Mouse (Mus musculus): ENCODE data around the gene Set.

Set gene

DNA sequence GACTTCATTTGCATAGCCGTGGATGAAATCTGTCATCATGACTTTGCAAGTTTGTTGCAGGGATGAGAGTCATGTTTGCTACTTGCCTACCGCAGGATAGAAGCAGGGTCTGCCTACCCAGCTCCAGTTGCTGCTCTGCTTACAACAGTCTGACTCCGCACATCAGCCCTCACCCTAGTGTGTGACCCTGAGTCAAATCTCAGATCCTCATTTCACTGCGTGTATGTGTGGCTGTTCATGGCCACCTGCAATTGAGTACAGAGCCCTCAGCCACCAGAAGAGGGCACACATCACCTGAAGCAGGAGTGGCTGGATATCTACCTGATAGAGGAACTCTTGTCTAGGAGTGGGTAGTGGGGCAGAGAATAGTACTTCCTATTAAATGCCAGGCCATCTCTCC lies 30.1 kb downstream of the Set start:
- DNase-seq (ENCODE audit: extremely low spot score, low read depth, low spot score): no peak

DNA sequence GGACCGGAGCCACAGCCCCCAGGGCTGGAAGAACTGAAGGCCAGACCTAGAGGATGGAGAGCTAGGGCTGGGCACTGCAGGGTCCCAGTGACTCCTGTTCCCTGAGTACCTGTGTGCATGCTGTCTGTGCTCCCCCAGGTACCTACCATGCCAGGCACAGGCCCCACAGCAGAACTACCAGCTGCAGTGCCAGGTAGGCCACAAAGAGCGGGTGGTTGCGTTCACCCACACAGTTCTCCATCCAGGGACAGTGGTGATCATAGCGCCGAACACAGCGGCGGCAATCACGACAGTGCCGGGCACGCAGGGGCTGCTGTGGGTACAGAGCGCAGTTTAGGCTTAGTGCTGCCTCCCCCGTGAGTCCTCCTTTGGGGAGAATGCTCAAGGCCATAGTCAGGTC lies 34.3 kb downstream of the Set start:
- DNase-seq (ENCODE audit: extremely low spot score, low read depth, low spot score): no peak

DNA sequence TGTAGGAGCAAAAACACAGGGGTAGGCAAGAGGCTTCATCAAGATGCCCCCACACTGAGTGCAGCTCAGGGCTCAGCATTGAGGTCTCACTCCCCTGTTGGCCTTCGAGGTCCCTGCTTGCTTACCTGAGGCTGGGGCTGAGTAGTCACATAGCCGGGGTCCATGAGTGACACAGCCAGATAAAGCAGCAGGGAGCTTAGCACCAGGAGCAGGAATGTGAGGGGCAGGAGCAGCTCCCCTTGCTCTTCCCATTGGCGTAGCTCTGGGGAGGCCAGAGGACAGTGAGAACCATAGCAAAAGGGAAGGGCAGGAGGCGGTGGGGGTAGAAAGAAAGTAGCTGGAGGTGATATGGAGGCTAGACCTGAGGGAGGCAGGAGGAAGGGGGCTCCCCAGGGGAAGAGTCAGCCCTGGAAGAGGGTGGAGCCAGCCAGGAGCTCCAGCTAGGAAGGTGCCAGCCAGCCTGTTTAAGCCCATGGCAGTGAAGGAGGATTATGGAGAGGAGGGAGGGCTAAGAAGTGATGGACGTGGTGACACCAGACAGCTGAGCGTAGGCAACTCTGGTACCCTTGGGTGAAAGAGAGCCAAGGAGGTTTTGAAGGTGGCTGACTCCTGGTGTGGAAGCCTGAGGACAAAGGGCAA lies 35.2 kb downstream of the Set start:
- no peak for DNase-seq (ENCODE audit: extremely low spot score, low read depth, low spot score)

DNA sequence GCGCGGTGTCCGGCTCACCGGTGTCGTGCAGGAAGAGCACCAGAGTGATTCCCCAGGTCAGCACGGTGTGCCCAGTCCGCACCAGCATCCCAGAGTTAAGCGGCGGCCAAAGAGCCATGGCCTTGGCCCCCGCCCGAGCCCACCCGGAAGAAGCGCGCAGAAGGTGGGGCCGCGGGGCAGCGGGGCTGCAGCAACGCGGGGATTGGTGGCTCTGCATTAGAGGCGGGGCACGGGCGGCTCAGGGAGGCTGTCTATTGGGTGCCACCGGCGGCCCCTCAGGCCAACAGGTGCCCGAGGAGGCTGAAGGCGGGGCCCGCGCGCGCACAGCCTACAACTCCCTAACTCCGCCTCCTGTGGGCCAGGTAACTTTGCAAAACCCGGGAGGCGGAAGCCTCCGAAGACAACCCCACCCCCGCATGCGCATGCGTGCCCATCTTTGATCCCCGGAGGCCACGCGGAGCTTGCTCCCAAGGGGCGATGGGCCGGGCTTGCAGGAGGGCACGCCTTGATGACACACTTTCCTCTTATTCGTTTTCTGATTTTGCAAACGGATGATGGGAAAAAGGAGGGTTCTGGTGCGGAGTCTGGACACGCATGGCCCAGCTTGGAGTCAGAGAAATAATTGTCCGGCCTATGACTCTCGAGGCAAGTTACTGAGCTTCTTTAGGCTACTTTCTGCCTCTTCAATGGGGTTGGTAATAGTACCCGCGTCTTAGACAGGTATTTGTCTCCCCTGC lies 36.5 kb downstream of the Set start, which contains the start of gene Zdhhc12:
Zdhhc12 (minus strand) TSS at position 178 of the 737 bp plus-strand sequence.
- DNase-seq (ENCODE audit: extremely low spot score, low read depth, low spot score): peak; percentile 89

DNA sequence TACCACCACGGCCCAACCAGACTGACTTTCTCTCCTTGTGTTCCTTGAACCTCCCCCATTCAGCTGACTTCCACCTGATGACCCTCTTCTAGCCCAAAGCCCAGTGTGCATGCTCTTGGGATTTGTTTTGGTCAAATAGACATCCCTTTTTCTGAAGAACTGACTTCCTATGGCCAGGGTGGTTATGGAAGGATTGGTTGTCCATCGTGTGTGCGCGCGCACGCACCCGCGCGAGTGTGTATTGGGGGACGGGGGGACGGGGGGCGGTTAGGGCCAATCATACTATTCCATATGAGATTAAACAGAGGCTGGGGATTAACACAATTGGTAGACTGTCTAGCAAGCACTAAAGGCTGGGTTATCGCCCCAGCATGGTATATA lies 37.0 kb downstream of the Set start:
- no peak for DNase-seq (ENCODE audit: extremely low spot score, low read depth, low spot score)

DNA sequence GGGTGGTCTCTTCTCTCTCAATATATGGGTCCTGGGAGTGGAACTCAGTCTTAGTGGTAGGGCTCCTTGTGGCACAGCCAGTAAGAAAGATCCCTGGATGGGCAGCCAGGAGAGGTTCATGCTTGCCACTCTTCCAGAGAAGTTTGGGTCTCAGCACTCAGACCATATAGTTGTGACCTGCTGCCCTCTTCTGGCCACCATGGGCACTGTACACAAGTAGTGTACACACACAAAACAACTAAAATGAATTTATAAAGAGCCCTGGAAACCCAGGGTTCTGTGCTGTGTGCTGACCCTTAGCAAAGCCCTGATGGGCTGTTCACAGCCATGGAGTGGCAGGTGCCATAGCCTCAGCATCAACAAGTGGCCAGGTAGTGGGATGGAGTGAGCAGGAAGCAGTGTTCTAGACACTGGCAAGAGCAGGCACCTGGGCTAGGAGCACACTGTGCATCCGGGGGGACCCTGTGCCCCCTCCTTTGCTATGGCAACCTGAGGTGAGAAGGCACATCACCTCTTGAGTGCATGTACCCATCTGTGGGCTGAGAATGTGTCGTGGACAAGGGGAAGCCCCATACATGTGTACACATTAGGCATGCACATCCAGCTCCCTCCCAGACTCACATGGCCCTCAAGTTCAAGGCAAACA lies 38.8 kb downstream of the Set start:
- DNase-seq (ENCODE audit: extremely low spot score, low read depth, low spot score): no peak

DNA sequence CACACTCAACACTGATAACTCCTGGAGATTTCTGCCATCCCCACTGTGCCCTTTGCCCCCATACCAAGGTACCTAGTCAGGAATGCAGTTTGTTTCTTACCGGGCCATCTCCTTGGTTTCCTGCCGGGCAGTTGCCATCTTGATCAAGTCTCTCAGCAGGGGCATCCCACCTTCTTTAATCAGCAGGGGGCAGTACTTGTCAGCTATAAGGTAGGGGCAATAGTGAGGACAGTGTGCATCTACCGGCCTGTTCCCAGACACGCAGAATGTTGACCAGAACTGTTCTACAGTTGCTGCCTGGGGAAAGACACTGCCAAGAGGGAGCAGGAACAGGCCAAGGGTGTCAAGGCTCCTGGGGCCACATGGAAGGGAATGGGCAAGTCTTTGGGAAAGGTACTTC lies 43.0 kb downstream of the Set start:
- DNase-seq (ENCODE audit: extremely low spot score, low read depth, low spot score): no peak

DNA sequence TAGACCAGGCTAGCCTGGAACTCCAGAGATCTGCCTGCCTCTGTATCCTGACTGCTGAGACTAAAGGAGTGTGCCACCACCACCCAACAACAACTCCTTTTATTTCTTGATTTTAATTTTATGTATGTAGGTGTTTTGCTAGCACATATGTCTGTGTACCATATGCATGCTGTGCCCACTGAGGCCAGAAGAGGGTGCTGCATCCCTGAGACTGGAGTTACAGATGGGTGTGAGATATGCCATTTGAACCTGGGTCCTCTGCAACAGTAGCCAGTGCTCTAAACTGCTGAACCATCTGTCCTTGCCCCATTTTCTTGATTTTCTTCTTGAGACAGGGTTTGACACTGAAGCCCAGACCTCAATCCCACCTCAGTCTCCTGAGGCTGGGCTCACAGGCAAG lies 49.2 kb downstream of the Set start:
- no peak for DNase-seq (ENCODE audit: extremely low spot score, low read depth, low spot score)

DNA sequence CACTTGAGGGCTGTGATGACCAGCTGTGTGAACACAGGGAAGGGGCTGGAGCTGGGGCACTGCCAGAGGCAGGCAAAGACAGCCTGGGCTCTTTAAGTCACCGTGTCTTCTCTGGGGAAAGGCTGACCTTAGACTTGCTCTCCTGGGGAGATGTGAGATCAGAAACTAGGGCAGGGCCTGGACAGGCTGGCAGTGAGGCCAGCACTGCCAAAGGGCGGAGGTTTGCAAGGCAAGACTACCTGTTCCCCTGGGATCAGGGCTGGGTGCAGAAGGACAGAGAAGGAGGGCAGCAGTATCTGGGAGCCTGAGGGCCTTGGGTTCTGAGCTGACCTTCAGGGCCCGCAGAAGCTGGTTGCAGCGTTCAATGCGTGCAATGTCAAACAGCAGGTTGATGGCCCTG lies 50.5 kb downstream of the Set start:
- no peak for DNase-seq (ENCODE audit: extremely low spot score, low read depth, low spot score)

DNA sequence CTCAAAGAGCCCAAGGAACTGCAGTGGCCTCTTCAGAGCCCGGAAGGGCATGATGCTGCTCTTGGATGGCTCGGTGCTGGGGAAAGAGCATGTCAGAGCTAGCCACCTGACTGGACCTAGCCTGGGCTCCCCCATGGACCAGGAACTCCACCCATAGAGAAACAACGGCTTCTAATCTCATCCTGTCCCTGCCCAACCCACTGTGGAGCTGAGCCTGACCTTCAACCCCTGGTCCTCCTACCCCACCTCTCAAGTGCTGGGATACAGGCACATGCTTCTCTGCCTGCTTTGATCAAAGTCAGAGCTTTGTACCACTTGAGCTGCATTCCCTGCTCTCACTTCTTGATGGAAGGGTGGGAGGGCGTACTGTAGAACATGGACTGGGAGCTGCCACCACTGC lies 51.1 kb downstream of the Set start:
- DNase-seq (ENCODE audit: extremely low spot score, low read depth, low spot score): no peak

DNA sequence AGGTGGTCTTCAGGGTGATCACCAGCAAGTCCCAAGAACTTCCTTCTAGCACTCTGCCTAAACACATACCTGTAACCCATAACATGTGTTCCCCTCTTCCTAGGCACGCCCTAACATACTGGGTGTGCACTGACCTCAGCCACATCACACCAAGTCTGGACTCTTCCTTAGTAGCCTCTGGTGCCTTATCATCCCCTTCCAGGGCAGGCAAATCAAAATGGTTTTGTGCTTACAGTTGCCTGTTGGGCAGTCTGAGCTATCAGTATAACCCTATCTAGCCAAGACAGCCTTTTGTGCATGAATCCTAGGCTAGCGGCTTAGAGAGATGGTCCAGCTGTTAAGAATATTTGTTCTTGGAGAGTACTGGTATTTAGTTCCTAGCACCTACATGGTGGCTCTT lies 54.3 kb downstream of the Set start:
- no peak for DNase-seq (ENCODE audit: extremely low spot score, low read depth, low spot score)

DNA sequence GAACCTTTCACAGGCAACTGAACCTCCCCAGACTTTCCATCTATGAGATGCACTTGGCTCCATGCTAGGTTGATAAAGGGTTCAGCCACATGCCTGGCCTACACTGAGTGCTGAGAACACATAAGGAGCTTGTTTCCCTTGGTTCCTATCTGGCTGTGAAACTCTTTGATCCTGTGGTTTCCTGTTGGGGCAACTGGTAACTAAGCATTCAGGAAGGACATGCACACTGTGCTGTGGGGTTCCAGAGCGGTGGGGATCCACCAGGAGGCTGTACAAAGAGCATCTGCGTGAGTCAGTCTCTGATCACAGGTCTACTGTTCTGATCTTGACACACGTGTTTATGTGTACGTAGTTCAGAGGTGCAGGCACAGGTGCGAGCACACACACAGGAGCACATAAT lies 55.4 kb downstream of the Set start:
- DNase-seq (ENCODE audit: extremely low spot score, low read depth, low spot score): no peak

DNA sequence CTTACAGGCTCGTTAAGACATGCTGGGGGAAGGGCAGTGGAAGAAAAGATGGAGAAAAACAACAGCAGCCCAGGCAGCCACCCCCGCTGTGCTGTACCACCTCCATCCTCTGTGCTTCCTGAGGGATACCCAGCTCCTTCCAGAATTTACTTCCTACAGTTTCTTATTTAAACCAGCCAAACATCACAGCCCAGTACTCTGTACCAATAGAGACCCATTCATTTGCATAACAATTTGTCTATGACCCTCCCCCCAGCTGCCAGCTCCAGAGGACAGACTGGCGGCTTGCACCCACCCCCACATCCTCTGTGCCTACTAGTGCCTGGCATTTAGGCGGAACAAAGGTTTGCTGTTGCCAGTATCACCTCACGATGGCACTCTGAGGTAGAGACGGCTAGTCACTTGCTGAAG lies 62.5 kb downstream of the Set start:
- no peak for DNase-seq (ENCODE audit: extremely low spot score, low read depth, low spot score)

DNA sequence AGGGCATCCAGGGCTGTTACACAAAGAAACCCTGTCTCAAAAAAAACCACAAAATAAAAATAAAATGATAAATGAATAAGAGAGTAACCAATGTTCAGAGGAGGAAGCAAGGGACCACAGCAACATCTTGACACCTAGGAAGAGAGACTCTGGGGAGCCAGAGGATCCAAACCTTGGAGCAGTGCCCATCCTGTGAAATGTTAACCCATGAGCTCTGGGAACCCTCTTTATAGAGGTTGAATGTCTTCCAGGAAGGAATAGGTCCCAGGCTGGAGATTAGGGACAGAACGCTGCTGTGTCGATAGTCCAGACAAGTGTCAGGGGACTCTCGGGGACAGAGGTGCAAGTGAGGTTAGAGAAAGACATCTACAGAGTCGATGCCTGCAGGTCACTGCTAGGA lies 63.1 kb downstream of the Set start:
- no peak for DNase-seq (ENCODE audit: extremely low spot score, low read depth, low spot score)

All from hindlimb bud, embryonic 11.5 days (tissue).